Mouse (Mus musculus): ENCODE measurements around the gene Mitf. TPM values are rescaled to one million over a fixed set of nuclear protein-coding genes. Genes with fewer than 3 reads are reported as not detected.

Mitf gene
- polyA plus RNA-seq, 1 experiment from 2014 or later = 3.1 TPM

DNA sequence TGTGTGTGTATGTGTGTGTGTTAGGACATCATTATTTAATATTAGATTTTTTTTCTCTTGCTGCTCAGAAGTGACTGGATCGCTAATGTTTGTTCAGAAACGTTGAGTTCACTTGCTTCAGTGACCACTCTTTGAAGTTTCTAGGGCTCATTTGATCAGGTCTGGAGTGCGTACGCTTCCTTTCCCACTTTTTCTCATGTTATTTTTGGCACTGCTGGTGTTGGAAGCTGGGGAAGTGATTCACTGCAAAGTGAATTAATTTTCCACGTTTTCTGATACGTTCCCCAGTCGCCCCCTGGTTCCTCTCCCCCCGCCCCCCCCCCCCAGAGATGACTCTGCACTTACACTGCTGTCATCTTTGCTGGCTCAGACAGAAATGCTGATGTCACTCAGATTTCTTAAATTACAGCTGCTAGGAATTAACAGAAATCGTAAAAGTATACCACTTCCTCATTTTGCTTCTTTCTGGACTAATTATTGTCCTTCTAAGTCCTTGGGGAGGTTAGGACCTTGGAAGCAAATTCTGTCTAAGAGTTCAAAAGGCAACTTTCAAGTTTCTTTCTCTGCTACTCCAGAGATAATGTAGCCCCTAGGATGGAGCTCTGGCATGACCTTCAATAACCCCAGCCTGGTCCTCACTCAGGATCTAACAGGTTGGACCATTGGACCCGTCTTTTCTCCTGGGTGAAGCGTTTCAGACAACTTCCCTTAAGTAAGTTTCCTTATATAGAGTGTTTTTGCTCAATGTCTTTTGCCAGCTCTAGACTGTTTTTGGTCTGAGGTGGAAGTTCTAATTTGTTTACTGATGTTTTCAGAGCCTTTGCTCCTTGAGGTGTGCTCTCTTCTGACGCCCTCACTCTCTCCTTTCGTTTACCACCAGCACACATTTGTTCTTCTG, 22.2 kb downstream of the Mitf start:
- no peaks in the 10 kb centered on the region for H3K36me3 ChIP-seq (ENCODE audit: control insufficient read depth, insufficient read depth, low read length)
- H3K4me2 ChIP-seq (replicated peaks; ENCODE audit: low read depth, low read length) = no peak overlapping the region
- no peaks in the 10 kb centered on the region for H3K9me3 ChIP-seq (ENCODE audit: control insufficient read depth, low read depth, low read length)
- H3K4me3 ChIP-seq (ENCODE audit: low read depth, low read length) = no peak overlapping the region
- no peaks in the 10 kb centered on the region for H3K4me1 ChIP-seq (ENCODE audit: control insufficient read depth, insufficient read depth, low read length)
- no peak for ATAC-seq (ENCODE audit: insufficient number of reproducible peaks, insufficient read depth, low FRiP score, low read depth)
- no peaks in the 10 kb centered on the region for H3K27me3 ChIP-seq (ENCODE audit: control insufficient read depth, insufficient read depth, low read length)
- no peak overlapping the region for H3K27ac ChIP-seq (ENCODE audit: low read length)
- no peak overlapping the region for H3K9ac ChIP-seq (replicated peaks; ENCODE audit: low read depth, low read length)
- 65% methylated on average over 13 of the region's 13 CpGs for WGBS

GRCm38 (mm10) chr6:97832501-97832900, 25.6 kb downstream of the Mitf start:
- Histone ChIP-seq H3K4me2 (replicated peaks; ENCODE audit: low read depth, low read length) (no peak overlapping the region), H3K36me3 (ENCODE audit: control insufficient read depth, insufficient read depth, low read length) (no peaks in the 10 kb centered on the region), H3K27ac (ENCODE audit: low read length) (no peak overlapping the region), H3K4me3 (ENCODE audit: low read depth, low read length) (no peak overlapping the region), H3K9me3 (ENCODE audit: control insufficient read depth, low read depth, low read length) (no peaks in the 10 kb centered on the region), H3K27me3 (ENCODE audit: control insufficient read depth, insufficient read depth, low read length) (no peaks in the 10 kb centered on the region), H3K4me1 (ENCODE audit: control insufficient read depth, insufficient read depth, low read length) (no peaks in the 10 kb centered on the region), H3K9ac (replicated peaks; ENCODE audit: low read depth, low read length) (no peak overlapping the region)
- ATAC-seq (ENCODE audit: insufficient number of reproducible peaks, insufficient read depth, low FRiP score, low read depth) = no peak
- WGBS = 89% methylated on average over 4 of the region's 4 CpGs

DNA sequence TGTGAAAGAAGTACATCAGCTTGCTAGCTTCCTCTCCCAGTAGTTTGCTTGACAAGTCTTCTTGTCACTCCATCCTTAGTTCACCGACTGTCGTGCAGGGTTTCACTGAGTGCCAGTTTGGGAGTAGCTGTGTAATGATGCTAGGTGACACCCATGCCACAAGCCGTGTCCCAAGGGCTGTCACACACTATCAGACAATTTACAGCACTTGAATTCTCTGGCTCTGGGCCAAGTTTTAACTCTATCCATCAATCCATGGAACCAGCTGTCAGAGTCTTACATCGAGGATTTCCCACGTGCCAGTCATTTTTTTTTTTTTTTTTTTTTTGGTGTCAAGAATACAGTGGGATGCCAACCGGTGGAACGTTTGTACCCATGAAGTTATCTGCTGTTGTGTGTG, 29.3 kb downstream of the Mitf start:
- H3K4me1 ChIP-seq (ENCODE audit: control insufficient read depth, insufficient read depth, low read length) = no peaks in the 10 kb centered on the region
- no peak overlapping the region for H3K4me2 ChIP-seq (replicated peaks; ENCODE audit: low read depth, low read length)
- H3K9ac ChIP-seq (replicated peaks; ENCODE audit: low read depth, low read length) = no peak overlapping the region
- 74% methylated on average over 7 of the region's 7 CpGs for WGBS
- no peak for ATAC-seq (ENCODE audit: insufficient number of reproducible peaks, insufficient read depth, low FRiP score, low read depth)
- no peaks in the 10 kb centered on the region for H3K36me3 ChIP-seq (ENCODE audit: control insufficient read depth, insufficient read depth, low read length)
- H3K9me3 ChIP-seq (ENCODE audit: control insufficient read depth, low read depth, low read length) = no peaks in the 10 kb centered on the region
- H3K4me3 ChIP-seq (ENCODE audit: low read depth, low read length) = no peak overlapping the region
- H3K27ac ChIP-seq (ENCODE audit: low read length) = no peak overlapping the region
- no peaks in the 10 kb centered on the region for H3K27me3 ChIP-seq (ENCODE audit: control insufficient read depth, insufficient read depth, low read length)

DNA sequence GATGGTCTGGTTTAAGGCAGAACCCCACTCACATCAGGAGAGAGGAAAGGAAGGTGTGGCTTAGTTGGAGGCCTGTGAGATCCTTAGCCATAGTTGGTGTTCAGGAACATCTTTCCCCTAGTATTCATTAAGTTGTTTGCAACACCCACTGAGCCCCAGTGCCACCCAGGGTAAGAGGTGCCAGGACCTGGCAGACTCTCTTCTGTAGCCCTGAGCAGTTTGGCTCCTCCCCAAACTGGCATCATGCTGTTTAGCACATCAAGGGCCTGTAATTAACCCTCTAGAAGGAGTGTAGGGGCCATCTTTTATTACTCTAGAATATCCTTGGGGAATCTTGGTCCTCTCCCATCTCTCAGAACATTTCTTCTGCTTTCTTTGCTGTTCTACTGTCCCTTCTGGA, 30.9 kb downstream of the Mitf start:
- ATAC-seq (ENCODE audit: insufficient number of reproducible peaks, insufficient read depth, low FRiP score, low read depth) = no peak
- H3K4me3 ChIP-seq (ENCODE audit: low read depth, low read length) = no peak overlapping the region

DNA sequence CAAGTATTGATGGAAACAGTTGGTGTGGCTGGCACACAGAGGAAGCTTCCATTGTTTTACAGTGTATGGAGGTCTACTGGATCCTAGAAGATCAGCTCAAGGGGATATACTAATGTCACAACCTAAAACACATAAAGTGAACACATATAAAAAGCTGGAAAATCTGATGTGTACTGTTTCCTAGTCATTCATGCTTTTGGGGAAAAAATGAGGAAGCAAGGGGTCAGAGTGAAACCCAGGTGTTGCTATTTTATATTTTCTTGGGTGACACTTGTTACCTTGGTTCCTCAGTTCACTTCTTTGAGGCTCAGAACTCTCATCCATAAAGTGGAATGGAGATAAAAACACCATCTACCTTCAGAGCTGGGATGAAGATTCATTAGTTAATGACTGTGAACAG, 32.7 kb downstream of the Mitf start:
- Histone ChIP-seq H3K4me3 (ENCODE audit: low read depth, low read length) (no peak overlapping the region), H3K9me3 (ENCODE audit: control insufficient read depth, low read depth, low read length) (no peaks in the 10 kb centered on the region), H3K27me3 (ENCODE audit: control insufficient read depth, insufficient read depth, low read length) (no peaks in the 10 kb centered on the region), H3K36me3 (ENCODE audit: control insufficient read depth, insufficient read depth, low read length) (no peaks in the 10 kb centered on the region), H3K4me2 (replicated peaks; ENCODE audit: low read depth, low read length) (no peak overlapping the region), H3K27ac (ENCODE audit: low read length) (no peak overlapping the region), H3K9ac (replicated peaks; ENCODE audit: low read depth, low read length) (no peak overlapping the region), H3K4me1 (ENCODE audit: control insufficient read depth, insufficient read depth, low read length) (no peaks in the 10 kb centered on the region)
- no peak for ATAC-seq (ENCODE audit: insufficient number of reproducible peaks, insufficient read depth, low FRiP score, low read depth)

More for the DNA sequence above, 30.9 kb downstream of the Mitf start:
- H3K4me2 ChIP-seq (replicated peaks; ENCODE audit: low read depth, low read length) = no peak overlapping the region
- H3K9me3 ChIP-seq (ENCODE audit: control insufficient read depth, low read depth, low read length) = no peaks in the 10 kb centered on the region
- H3K4me1 ChIP-seq (ENCODE audit: control insufficient read depth, insufficient read depth, low read length) = no peaks in the 10 kb centered on the region
- no peak overlapping the region for H3K27ac ChIP-seq (ENCODE audit: low read length)
- no peaks in the 10 kb centered on the region for H3K36me3 ChIP-seq (ENCODE audit: control insufficient read depth, insufficient read depth, low read length)
- H3K9ac ChIP-seq (replicated peaks; ENCODE audit: low read depth, low read length) = no peak overlapping the region
- no peaks in the 10 kb centered on the region for H3K27me3 ChIP-seq (ENCODE audit: control insufficient read depth, insufficient read depth, low read length)

DNA sequence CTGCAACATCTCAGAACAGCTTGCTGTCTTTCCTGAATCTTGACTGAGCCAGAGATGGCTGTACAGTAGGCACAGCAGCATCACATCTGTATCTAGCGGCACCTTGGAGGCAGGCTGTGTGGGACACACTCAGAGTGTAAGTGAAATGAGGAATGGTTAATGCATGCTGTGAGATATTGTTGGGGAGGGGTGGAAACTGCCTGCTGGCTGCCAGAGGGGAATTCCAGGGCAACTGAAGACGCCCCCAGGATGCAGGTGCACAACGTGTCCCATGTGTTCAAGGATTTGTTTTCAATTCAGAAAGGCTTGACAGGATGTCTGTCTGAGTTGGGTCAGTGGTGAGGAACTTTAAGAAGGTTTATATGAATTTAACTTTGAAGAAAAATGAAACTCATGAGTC, 37.3 kb downstream of the Mitf start:
- Histone ChIP-seq H3K9me3 (ENCODE audit: control insufficient read depth, low read depth, low read length) (no peaks in the 10 kb centered on the region), H3K27me3 (ENCODE audit: control insufficient read depth, insufficient read depth, low read length) (no peaks in the 10 kb centered on the region), H3K4me2 (replicated peaks; ENCODE audit: low read depth, low read length) (no peak overlapping the region), H3K4me3 (ENCODE audit: low read depth, low read length) (no peak overlapping the region), H3K4me1 (ENCODE audit: control insufficient read depth, insufficient read depth, low read length) (no peaks in the 10 kb centered on the region), H3K27ac (ENCODE audit: low read length) (no peak overlapping the region), H3K9ac (replicated peaks; ENCODE audit: low read depth, low read length) (no peak overlapping the region), H3K36me3 (ENCODE audit: control insufficient read depth, insufficient read depth, low read length) (no peaks in the 10 kb centered on the region)
- no peak for ATAC-seq (ENCODE audit: insufficient number of reproducible peaks, insufficient read depth, low FRiP score, low read depth)
- WGBS = 66% methylated on average over 3 of the region's 3 CpGs

DNA sequence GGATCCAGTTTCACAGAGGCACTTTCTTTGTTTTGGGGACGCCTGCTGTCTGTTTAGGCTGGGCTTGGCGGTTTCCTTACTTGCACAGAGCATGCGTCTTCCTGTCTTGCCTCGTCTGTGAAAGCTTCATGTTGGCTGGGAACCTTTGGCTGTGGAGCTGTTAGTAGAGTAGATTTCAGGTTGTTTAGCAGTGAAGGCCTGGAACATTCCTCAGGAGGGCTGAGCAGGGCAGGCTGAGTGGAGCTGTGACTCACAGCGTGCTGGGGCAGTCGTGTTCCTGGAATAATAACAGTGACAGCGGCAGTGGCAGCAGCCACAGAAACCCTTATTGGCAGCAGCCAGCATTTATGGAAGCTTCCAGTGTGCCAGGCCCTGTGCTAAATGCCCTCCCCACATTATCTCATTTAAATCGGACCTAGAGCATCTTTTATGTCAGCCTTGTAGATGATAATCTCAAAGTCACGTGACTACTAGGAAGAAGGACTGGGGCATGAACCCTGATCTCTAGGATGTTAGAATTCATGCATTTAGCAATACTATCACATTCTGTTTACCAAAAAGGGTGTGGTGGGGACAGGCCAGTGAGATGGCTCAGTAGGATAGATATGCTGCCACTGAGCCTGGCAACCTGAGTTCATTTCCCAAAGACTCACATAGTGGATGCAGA, 41.5 kb downstream of the Mitf start:
- WGBS = 57% methylated on average over 9 of the region's 9 CpGs
- H3K4me1 ChIP-seq (ENCODE audit: control insufficient read depth, insufficient read depth, low read length) = no peaks in the 10 kb centered on the region
- H3K4me2 ChIP-seq (replicated peaks; ENCODE audit: low read depth, low read length) = no peak overlapping the region
- H3K36me3 ChIP-seq (ENCODE audit: control insufficient read depth, insufficient read depth, low read length) = no peaks in the 10 kb centered on the region
- H3K9ac ChIP-seq (replicated peaks; ENCODE audit: low read depth, low read length) = no peak overlapping the region
- no peak overlapping the region for H3K27ac ChIP-seq (ENCODE audit: low read length)
- H3K9me3 ChIP-seq (ENCODE audit: control insufficient read depth, low read depth, low read length) = no peaks in the 10 kb centered on the region
- no peaks in the 10 kb centered on the region for H3K27me3 ChIP-seq (ENCODE audit: control insufficient read depth, insufficient read depth, low read length)
- no peak for ATAC-seq (ENCODE audit: insufficient number of reproducible peaks, insufficient read depth, low FRiP score, low read depth)
- H3K4me3 ChIP-seq (ENCODE audit: low read depth, low read length) = no peak overlapping the region

GRCm38 (mm10) chr6:97854236-97854635, 47.4 kb downstream of the Mitf start:
- H3K27me3 ChIP-seq (ENCODE audit: control insufficient read depth, insufficient read depth, low read length) = no peaks in the 10 kb centered on the region
- H3K9ac ChIP-seq (replicated peaks; ENCODE audit: low read depth, low read length) = no peak overlapping the region
- no peaks in the 10 kb centered on the region for H3K4me1 ChIP-seq (ENCODE audit: control insufficient read depth, insufficient read depth, low read length)
- 93% methylated on average over 2 of the region's 2 CpGs for WGBS
- no peaks in the 10 kb centered on the region for H3K9me3 ChIP-seq (ENCODE audit: control insufficient read depth, low read depth, low read length)
- ATAC-seq (ENCODE audit: insufficient number of reproducible peaks, insufficient read depth, low FRiP score, low read depth) = no peak
- H3K27ac ChIP-seq (ENCODE audit: low read length) = no peak overlapping the region
- H3K4me2 ChIP-seq (replicated peaks; ENCODE audit: low read depth, low read length) = no peak overlapping the region
- no peak overlapping the region for H3K4me3 ChIP-seq (ENCODE audit: low read depth, low read length)
- H3K36me3 ChIP-seq (ENCODE audit: control insufficient read depth, insufficient read depth, low read length) = no peaks in the 10 kb centered on the region
